Mouse (Mus musculus) liver, embryonic 14.5 days (tissue): ENCODE measurements around the gene Gm10974.

Source experiments
- CTCF ChIP-seq: IDR thresholded peaks from 2 replicates; pipeline ENCODE4 v1.5.1; 2016; ENCODE audit warnings: antibody characterized with exemption, low read depth, control low read depth
- EP300 ChIP-seq: IDR thresholded peaks from 2 replicates; pipeline ENCODE4 v1.6.1; 2016; ENCODE audit warnings: antibody characterized with exemption, low read depth

GRCm38 (mm10) chr7:66434453-66434935 lies 68.8 kb downstream of the Gm10974 start:
- peak; percentile 86 for TF ChIP-seq CTCF
- TF ChIP-seq EP300 = no peak
